Mouse (Mus musculus) liver, embryonic 11.5 days (tissue): Measurements from ENCODE around the gene Gpr84. TPM values are rescaled to one million over a fixed set of nuclear protein-coding genes. Genes with fewer than 3 reads are reported as not detected.

Source experiments
- ATAC-seq: fragments of 200-750 bp; cut with Nextera tagmentation; replicated peaks from 2 replicates; pipeline ENCODE4 v1.8.0; 2017; ENCODE audit warnings: moderate number of reproducible peaks, mild to moderate bottlenecking, moderate TSS enrichment, moderate library complexity; ENCODE audit not compliant: low FRiP score
- DNase-seq: peaks from one replicate; pipeline ENCODE4 v3.0.0-alpha.2; 2017; ENCODE audit warnings: low spot score
- H3K27ac ChIP-seq: fragments of 300-500 bp; sonication (generic); 2 replicates; pipeline ENCODE4 v1.5.1; 2014; ENCODE audit warnings: mild to moderate bottlenecking, low read depth, low read length, control low read depth
- H3K27me3 ChIP-seq: fragments of 300-500 bp; sonication (generic); replicated peaks from 2 replicates; pipeline ENCODE4 v1.6.1; 2014; ENCODE audit warnings: low read length, mixed read lengths; ENCODE audit not compliant: control insufficient read depth, insufficient read depth
- H3K36me3 ChIP-seq: fragments of 300-500 bp; sonication (generic); 2 replicates; pipeline ENCODE4 v1.6.1; 2014; ENCODE audit warnings: mild to moderate bottlenecking, low read length, moderate library complexity, mixed read lengths; ENCODE audit not compliant: control insufficient read depth, insufficient read depth
- H3K4me1 ChIP-seq: fragments of 300-500 bp; sonication (generic); replicated peaks from 2 replicates; pipeline ENCODE4 v1.6.1; 2014; ENCODE audit warnings: low read length, mixed read lengths; ENCODE audit not compliant: control insufficient read depth, insufficient read depth
- H3K4me2 ChIP-seq: fragments of 300-500 bp; sonication (generic); 2 replicates; pipeline ENCODE4 v1.6.1; 2014; ENCODE audit warnings: mild to moderate bottlenecking, control low read depth, moderate library complexity
- H3K4me3 ChIP-seq: fragments of 300-500 bp; sonication (generic); 2 replicates; pipeline ENCODE4 v1.5.1; 2014; ENCODE audit warnings: low read depth, low read length, control low read depth
- H3K9ac ChIP-seq: fragments of 300-500 bp; sonication (generic); 2 replicates; pipeline ENCODE4 v1.6.1; 2014; ENCODE audit warnings: low read depth, low read length, control low read depth
- H3K9me3 ChIP-seq: fragments of 300-500 bp; sonication (generic); 2 replicates; pipeline ENCODE4 v1.6.1; 2016; ENCODE audit warnings: low read length, inconsistent platforms, mixed read lengths; ENCODE audit not compliant: control insufficient read depth
- WGBS: fragments of 180-500 bp; shearing (Covaris S2); extraction: QIAGEN DNeasy Blood & Tissue Kit; methylation state at CpG from one replicate; pipeline ENCODE4 v1.1.7; 2014; 5-methylcytosine and 5-hydroxymethylcytosine counted together
- polyA plus RNA-seq: library from polyadenylated mRNA; unstranded; fragments of >200 nt; fragmentation: Nextera tagmentation; extraction: Ambion mirVana; gene quantifications from 2 replicates; pipeline ENCODE4 v1.2.1, GENCODE M21; 2014

The Gpr84 gene
- polyA plus RNA-seq, 1 experiment from 2014 or later = 0.49 TPM

GRCm38 (mm10) chr15:103300067-103300471 lies 10.3 kb downstream of the Gpr84 start:
- H3K4me3 ChIP-seq = no peak overlapping the region
- peaks cover 26% of the 10 kb centered on the region for H3K36me3 ChIP-seq
- no peak for DNase-seq
- ATAC-seq = no peak
- 0 out of 2 replicates have a peak overlapping the region, but pooled peaks have one; percentile 3 for H3K4me2 ChIP-seq
- 52% methylated on average over 18 of the region's 18 CpGs for WGBS
- no peak overlapping the region for H3K9ac ChIP-seq
- H3K27me3 ChIP-seq = peaks cover 3% of the 10 kb centered on the region
- no peaks in the 10 kb centered on the region for H3K9me3 ChIP-seq
- H3K4me1 ChIP-seq = peaks cover 50% of the 10 kb centered on the region
- H3K27ac ChIP-seq = no peak overlapping the region

DNA sequence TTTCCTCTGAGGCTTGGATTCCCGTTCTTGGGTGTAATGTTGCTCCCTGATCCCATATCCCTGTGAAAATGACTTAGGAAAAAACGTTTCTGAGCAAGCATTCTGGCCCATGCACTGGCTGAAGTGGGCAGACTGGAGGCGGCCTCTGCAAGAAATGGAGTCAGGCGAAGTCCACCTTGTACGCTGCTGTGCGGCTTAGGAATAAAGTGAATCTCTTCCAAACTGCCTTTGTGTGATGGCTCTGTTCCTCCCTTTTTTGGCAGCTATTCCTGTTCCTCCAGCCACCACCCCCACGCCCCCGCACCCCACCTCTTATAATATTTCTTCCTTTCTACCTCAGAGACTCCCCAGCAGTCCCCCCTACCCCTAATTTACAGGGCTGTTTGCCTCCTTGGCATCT lies 10.8 kb downstream of the Gpr84 start:
- H3K27me3 ChIP-seq = peaks cover 3% of the 10 kb centered on the region
- DNase-seq (no peak), ATAC-seq (no peak)
- H3K4me1 ChIP-seq = peaks cover 46% of the 10 kb centered on the region
- H3K36me3 ChIP-seq = peaks cover 26% of the 10 kb centered on the region
- WGBS = 67% methylated on average over 8 of the region's 8 CpGs
- H3K4me2 ChIP-seq = 0 out of 2 replicates have a peak overlapping the region, but pooled peaks have one; percentile 3
- no peak overlapping the region for H3K9ac ChIP-seq
- no peak overlapping the region for H3K4me3 ChIP-seq
- H3K27ac ChIP-seq = no peak overlapping the region
- no peaks in the 10 kb centered on the region for H3K9me3 ChIP-seq

DNA sequence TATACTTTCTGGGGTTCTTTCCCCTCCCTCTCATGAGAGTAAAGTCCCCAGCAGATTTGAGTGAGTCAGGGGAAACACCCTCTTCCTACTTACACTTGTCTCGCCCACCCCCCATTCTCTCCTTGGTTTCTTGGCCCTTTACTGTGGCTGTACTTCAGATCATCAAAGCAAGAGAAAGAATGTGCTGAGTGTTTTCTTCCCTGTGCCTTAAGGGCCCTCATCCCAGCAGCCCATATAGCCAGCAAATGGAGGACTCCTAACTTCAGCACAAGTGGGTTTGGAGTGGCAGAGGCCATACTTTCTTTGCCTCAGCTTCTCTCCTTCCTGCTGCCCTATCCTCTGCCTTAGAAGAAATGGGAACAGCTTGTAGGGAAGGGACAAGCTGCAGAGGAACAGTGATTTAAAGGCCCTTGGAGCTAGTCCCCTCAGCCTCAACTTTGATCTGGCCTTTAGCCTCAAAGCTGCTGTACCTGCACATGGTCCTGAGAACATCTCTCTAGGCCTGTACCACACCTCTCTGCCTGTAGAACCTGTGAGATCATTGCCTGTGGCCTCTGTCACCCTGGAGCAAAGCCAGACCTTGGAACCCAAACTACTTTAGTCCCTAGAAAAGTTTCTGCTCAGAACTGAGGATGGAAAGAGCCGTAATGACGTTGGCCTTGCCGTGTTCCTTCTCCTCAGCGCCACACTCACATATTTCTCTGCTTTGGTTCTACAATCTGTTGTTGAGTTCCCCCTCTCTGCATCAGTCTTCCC lies 11.4 kb downstream of the Gpr84 start:
- H3K9ac ChIP-seq = no peak overlapping the region
- H3K27ac ChIP-seq = no peak overlapping the region

GRCm38 (mm10) chr15:103298026-103298425 lies 12.4 kb downstream of the Gpr84 start:
- Histone ChIP-seq H3K9ac (no peak overlapping the region), H3K27ac (no peak overlapping the region), H3K36me3 (peaks cover 36% of the 10 kb centered on the region), H3K9me3 (no peaks in the 10 kb centered on the region), H3K4me3 (no peak overlapping the region), H3K4me2 (no peak overlapping the region), H3K27me3 (no peaks in the 10 kb centered on the region; the same call in 1 of the 2 replicates), H3K4me1 (peaks cover 34% of the 10 kb centered on the region)
- ATAC-seq (no peak), DNase-seq (no peak)
- WGBS = 86% methylated on average over 3 of the region's 3 CpGs

More for the DNA sequence above, 11.4 kb downstream of the Gpr84 start:
- no peak for ATAC-seq
- H3K36me3 ChIP-seq = peaks cover 26% of the 10 kb centered on the region
- DNase-seq = no peak
- no peak overlapping the region for H3K4me3 ChIP-seq
- no peak overlapping the region for H3K4me2 ChIP-seq
- H3K4me1 ChIP-seq = peaks cover 40% of the 10 kb centered on the region
- WGBS = 83% methylated on average over 5 of the region's 5 CpGs
- peaks cover 3% of the 10 kb centered on the region; the same call in 1 of the 2 replicates for H3K27me3 ChIP-seq
- no peaks in the 10 kb centered on the region for H3K9me3 ChIP-seq

- H3K4me2 ChIP-seq = no peak overlapping the region; the same call in 1 of the 2 replicates
- no peak overlapping the region for H3K9ac ChIP-seq
- no peaks in the 10 kb centered on the region for H3K9me3 ChIP-seq
- H3K27me3 ChIP-seq = no peaks in the 10 kb centered on the region
- no peak overlapping the region for H3K27ac ChIP-seq
- 85% methylated on average over 6 of the region's 6 CpGs for WGBS
- ATAC-seq (no peak), DNase-seq (no peak)
- no peak overlapping the region for H3K4me3 ChIP-seq
- peaks cover 29% of the 10 kb centered on the region for H3K4me1 ChIP-seq
- H3K36me3 ChIP-seq = peaks cover 43% of the 10 kb centered on the region
These were observed 13.1 kb downstream of the Gpr84 start for GRCm38 (mm10) chr15:103297313-103297712.

- Histone ChIP-seq H3K27me3 (no peaks in the 10 kb centered on the region), H3K36me3 (peaks cover 56% of the 10 kb centered on the region), H3K4me1 (peaks cover 20% of the 10 kb centered on the region), H3K4me2 (no peak overlapping the region), H3K4me3 (no peak overlapping the region), H3K9ac (no peak overlapping the region), H3K9me3 (no peaks in the 10 kb centered on the region), H3K27ac (peak overlapping the region; percentile 0)
- ATAC-seq = no peak
- DNase-seq = no peak
- 47% methylated on average over 5 of the region's 5 CpGs for WGBS
These were observed 14.6 kb downstream of the Gpr84 start for GRCm38 (mm10) chr15:103295851-103296250.

GRCm38 (mm10) chr15:103294649-103295048 lies 15.8 kb downstream of the Gpr84 start:
- Histone ChIP-seq H3K9ac (no peak overlapping the region), H3K27ac (no peak overlapping the region), H3K4me2 (no peak overlapping the region), H3K4me1 (peaks cover 12% of the 10 kb centered on the region; the same call in 1 of the 2 replicates), H3K36me3 (peaks cover 60% of the 10 kb centered on the region), H3K9me3 (no peaks in the 10 kb centered on the region), H3K4me3 (no peak overlapping the region), H3K27me3 (no peaks in the 10 kb centered on the region)
- DNase-seq = no peak
- ATAC-seq = no peak
- WGBS = 86% methylated on average over 2 of the region's 2 CpGs

DNA sequence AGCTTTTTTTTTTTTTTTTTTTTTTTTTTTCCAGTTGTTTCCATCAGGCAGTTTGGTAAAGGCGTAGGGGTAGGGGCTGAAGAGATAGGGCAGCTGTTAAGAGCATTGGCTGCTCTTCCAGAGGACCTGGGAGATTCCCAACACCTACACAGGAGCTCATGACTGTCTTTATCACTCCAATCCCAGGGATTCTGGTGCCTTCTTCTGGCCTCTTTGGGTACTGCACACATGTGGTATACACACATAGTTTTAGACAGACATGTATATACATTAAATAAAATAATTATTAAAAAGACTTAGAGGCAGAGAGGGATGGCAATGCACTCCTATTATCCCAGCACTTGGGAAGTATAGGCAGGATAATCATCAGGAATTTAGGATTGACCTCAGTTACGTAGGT lies 17.0 kb downstream of the Gpr84 start:
- 98% methylated on average over 2 of the region's 2 CpGs for WGBS
- Histone ChIP-seq H3K4me1 (peaks cover 8% of the 10 kb centered on the region; the same call in 1 of the 2 replicates), H3K9ac (no peak overlapping the region), H3K9me3 (no peaks in the 10 kb centered on the region), H3K4me3 (no peak overlapping the region), H3K4me2 (no peak overlapping the region), H3K36me3 (peaks cover 56% of the 10 kb centered on the region), H3K27me3 (no peaks in the 10 kb centered on the region), H3K27ac (no peak overlapping the region)
- ATAC-seq = no peak
- no peak for DNase-seq
